In genomic region chr2:160649072-160649471, GRCm38 (mm10) we compare ENCODE assay signal across 9 mouse cellular contexts. TPM values are rescaled to one million over a fixed set of nuclear protein-coding genes. Genes with fewer than 3 reads are reported as not detected.
DNase-seq lines count a peak whose midpoint lies in the region; ATAC-seq and TF ChIP-seq lines count a peak whose summit lies in the region.
"Had no signal": no experiment of that assay in that cellular context is flagged by ENCODE, and none has a peak within 500 bp of the region (broad histone marks: within the 10 kb centered on the region; RNA-seq: fewer than 3 reads in every experiment).

No protein-coding gene starts in this region.

- peaks cover 30% of the 10 kb centered on the region for H3K4me1 ChIP-seq in heart, postnatal 0 days (ENCODE audit: control insufficient read depth, insufficient read depth)
- peaks cover 18% of the 10 kb centered on the region for H3K4me1 ChIP-seq in embryonic facial prominence, embryonic 12.5 days
- peaks cover 41% of the 10 kb centered on the region for H3K4me1 ChIP-seq in hindbrain, embryonic 14.5 days (replicated peaks; ENCODE audit: control insufficient read depth, insufficient read depth, low read length)
- H3K4me1 ChIP-seq in midbrain, embryonic 13.5 days (replicated peaks): peaks cover 44% of the 10 kb centered on the region

- ATAC-seq in heart, postnatal 0 days (ENCODE audit: insufficient read depth, low read depth): no peak
- no peak for ATAC-seq in embryonic facial prominence, embryonic 12.5 days (ENCODE audit: insufficient number of reproducible peaks, insufficient read depth, low FRiP score, low TSS enrichment)
- ATAC-seq in hindbrain, embryonic 14.5 days (ENCODE audit: low FRiP score): no peak
- ATAC-seq in midbrain, embryonic 13.5 days: no peak

- WGBS in heart, postnatal 0 days: 74% methylated on average over 2 of the region's 2 CpGs
- WGBS in embryonic facial prominence, embryonic 12.5 days: 85% methylated on average over 2 of the region's 2 CpGs
- 83% methylated on average over 2 of the region's 2 CpGs for WGBS in hindbrain, embryonic 14.5 days
- WGBS in midbrain, embryonic 13.5 days: 86% methylated on average over 2 of the region's 2 CpGs

- H3K27me3 ChIP-seq in heart, postnatal 0 days (ENCODE audit: control insufficient read depth, insufficient read depth, low read length): no peaks in the 10 kb centered on the region
- H3K27me3 ChIP-seq in embryonic facial prominence, embryonic 12.5 days: no peaks in the 10 kb centered on the region
- no peaks in the 10 kb centered on the region for H3K27me3 ChIP-seq in hindbrain, embryonic 14.5 days (ENCODE audit: control insufficient read depth, insufficient read depth, low read length)
- H3K27me3 ChIP-seq in midbrain, embryonic 13.5 days: no peaks in the 10 kb centered on the region

- no peak overlapping the region; the same call in 1 of the 2 replicates for H3K9ac ChIP-seq in heart, postnatal 0 days (replicated peaks; ENCODE audit: low read depth, low read length)
- no peak overlapping the region for H3K9ac ChIP-seq in embryonic facial prominence, embryonic 12.5 days
- peak overlapping the region; percentile 49 for H3K9ac ChIP-seq in hindbrain, embryonic 14.5 days
- peak overlapping the region; percentile 55 for H3K9ac ChIP-seq in midbrain, embryonic 13.5 days (replicated peaks)

- no peak for DNase-seq in heart, postnatal 0 days (ENCODE audit: low spot score)
- no peak for DNase-seq in heart, adult 9 months (ENCODE audit: low spot score in 2 of 2)
- no peak for DNase-seq in hindbrain, embryonic 14.5 days (ENCODE audit: low spot score)
- DNase-seq in yolk sac, embryonic 10.5 days (ENCODE audit: low spot score): no peak
- DNase-seq in embryo, embryonic 11 days: no peak
- no peak for DNase-seq in thymus, postnatal 25 days
- DNase-seq: right cerebral cortex, postnatal 4 days had no signal

- TF ChIP-seq EP300 in heart, postnatal 0 days (IDR thresholded peaks at IDR 0.05; ENCODE audit: low read depth): no peak

- no peak for TF ChIP-seq CTCF in heart, postnatal 0 days (IDR thresholded peaks at IDR 0.05; ENCODE audit: low read depth)

- 0 out of 2 replicates have a peak overlapping the region, but pooled peaks have one; percentile 22 for H3K4me3 ChIP-seq in heart, postnatal 0 days (ENCODE audit: low read depth, low read length)
- H3K4me3 ChIP-seq in embryonic facial prominence, embryonic 12.5 days: peak overlapping the region; percentile 17; the same call in 1 of the 2 replicates
- H3K4me3 ChIP-seq in hindbrain, embryonic 14.5 days (replicated peaks; ENCODE audit: low read length): peak overlapping the region; percentile 85
- H3K4me3 ChIP-seq in midbrain, embryonic 13.5 days (replicated peaks): peak overlapping the region; percentile 86

- H3K36me3 ChIP-seq in heart, postnatal 0 days (replicated peaks; ENCODE audit: control insufficient read depth, insufficient read depth, low read length): no peaks in the 10 kb centered on the region
- peaks cover 9% of the 10 kb centered on the region for H3K36me3 ChIP-seq in embryonic facial prominence, embryonic 12.5 days
- H3K36me3 ChIP-seq in hindbrain, embryonic 14.5 days (replicated peaks; ENCODE audit: control insufficient read depth, insufficient read depth): peaks cover 10% of the 10 kb centered on the region
- H3K36me3 ChIP-seq in midbrain, embryonic 13.5 days: peaks cover 9% of the 10 kb centered on the region

- no peaks in the 10 kb centered on the region for H3K9me3 ChIP-seq in heart, postnatal 0 days (replicated peaks; ENCODE audit: control insufficient read depth, low read length)
- no peaks in the 10 kb centered on the region for H3K9me3 ChIP-seq in embryonic facial prominence, embryonic 12.5 days
- H3K9me3 ChIP-seq in hindbrain, embryonic 14.5 days (ENCODE audit: control insufficient read depth, low read length): no peaks in the 10 kb centered on the region
- H3K9me3 ChIP-seq in midbrain, embryonic 13.5 days: no peaks in the 10 kb centered on the region

- no peak overlapping the region for H3K27ac ChIP-seq in heart, postnatal 0 days (ENCODE audit: low read depth)
- H3K27ac ChIP-seq in embryonic facial prominence, embryonic 12.5 days: no peak overlapping the region
- no peak overlapping the region for H3K27ac ChIP-seq in hindbrain, embryonic 14.5 days
- no peak overlapping the region for H3K27ac ChIP-seq in midbrain, embryonic 13.5 days

- peak overlapping the region; percentile 60 for H3K4me2 ChIP-seq in heart, postnatal 0 days (ENCODE audit: low read depth, low read length)
- peak overlapping the region; percentile 79 for H3K4me2 ChIP-seq in embryonic facial prominence, embryonic 12.5 days (replicated peaks)
- peak overlapping the region; percentile 71 for H3K4me2 ChIP-seq in hindbrain, embryonic 14.5 days (replicated peaks)
- H3K4me2 ChIP-seq in midbrain, embryonic 13.5 days (replicated peaks): peak overlapping the region; percentile 84

RNA-seq across cellular contexts. Expression of gene Top1, which starts 3.4 kb away (rescaled TPM):
- 14.8 and 23.5 TPM in 2 replicates for total RNA-seq in heart, postnatal 0 days (2014; rRNA removed; ENCODE audit: low replicate concordance)
- 30.7 and 33.2 TPM in 2 replicates for polyA plus RNA-seq in heart, postnatal 0 days (2015; fragmentation: Nextera tagmentation; extraction: Ambion mirVana)
- polyA plus RNA-seq in embryonic facial prominence, embryonic 12.5 days (2016; fragmentation: Nextera tagmentation; extraction: Ambion mirVana): 105 and 109 TPM in 2 replicates
- polyA plus RNA-seq in hindbrain, embryonic 14.5 days (2014; fragmentation: Nextera tagmentation; extraction: Ambion mirVana): 58.9 and 67.6 TPM in 2 replicates
- polyA plus RNA-seq in midbrain, embryonic 13.5 days (2015; fragmentation: Nextera tagmentation; extraction: Ambion mirVana): 115 and 116 TPM in 2 replicates

Comparison
In these comparisons a context has a peak if more than half of its experiments do, and no peak if none do; other contexts are left out.
1. H3K4me3 ChIP-seq: peak in every context shown above with its lines; median percentile 86 in midbrain, embryonic 13.5 days; 85 in hindbrain, embryonic 14.5 days; 22 in heart, postnatal 0 days; 17 in embryonic facial prominence, embryonic 12.5 days.
2. H3K9ac ChIP-seq: peak in hindbrain, embryonic 14.5 days (single experiment) and midbrain, embryonic 13.5 days (single experiment); none in heart, postnatal 0 days (single experiment) and embryonic facial prominence, embryonic 12.5 days (single experiment).
3. Peak in every context shown above with its lines, with median percentiles within 50 percentile points of each other: H3K4me2 ChIP-seq.